ENCODE assay signal across 8 mouse cellular contexts in the genomic region with DNA sequence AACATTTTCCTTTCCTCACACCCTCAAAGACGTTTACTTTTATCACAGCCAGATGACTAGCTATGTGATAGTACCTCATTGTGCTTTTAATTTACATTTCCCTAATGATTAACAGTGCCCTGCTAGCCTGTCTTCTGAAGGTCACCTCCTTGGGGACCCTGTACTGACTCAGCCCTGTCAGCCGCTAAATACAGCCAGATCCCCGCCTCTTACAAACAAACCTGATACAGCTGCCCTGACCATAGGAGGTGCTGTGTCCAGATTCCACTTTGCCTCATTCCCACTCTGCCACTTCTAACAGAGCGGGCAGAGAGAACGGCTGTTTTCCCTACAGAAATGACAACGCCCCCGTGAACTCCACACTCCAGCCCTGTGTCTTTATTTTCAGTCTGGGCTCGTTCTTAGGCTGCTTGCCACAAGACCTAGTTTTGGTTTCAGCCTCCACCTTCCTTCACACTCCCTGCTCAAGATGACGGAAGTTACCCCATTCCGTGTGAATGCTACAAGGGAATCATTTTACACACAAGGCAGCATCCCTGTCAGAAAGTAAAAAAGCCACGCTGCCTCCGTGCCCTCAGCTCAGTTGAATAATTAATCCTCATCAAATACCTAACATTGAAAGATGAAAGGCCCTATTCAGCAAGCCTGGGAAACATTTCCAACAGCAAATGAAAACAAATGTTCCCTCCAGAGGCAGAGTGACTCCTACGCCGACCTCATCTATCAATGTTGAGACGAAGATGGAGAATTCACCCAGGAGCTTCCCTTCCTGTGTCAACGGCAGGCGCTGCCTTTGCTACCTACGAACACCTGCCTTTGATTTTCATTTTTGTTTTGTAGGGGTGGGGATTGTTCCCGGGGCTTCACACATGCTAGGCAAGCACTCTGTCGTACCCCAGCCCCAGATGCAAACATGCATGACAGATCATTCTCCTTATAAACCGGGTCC.
DNase-seq lines count a peak whose midpoint lies in the region; ATAC-seq lines count a peak whose summit lies in the region.

No protein-coding gene starts in this region.

- no peak overlapping the region for H3K4me2 ChIP-seq in midbrain, embryonic 11.5 days
- H3K4me2 ChIP-seq in kidney, embryonic 15.5 days: peak overlapping the region; percentile 40
- no peak overlapping the region for H3K4me2 ChIP-seq in neural tube, embryonic 11.5 days (ENCODE audit: low read depth)

- no peaks in the 10 kb centered on the region for H3K36me3 ChIP-seq in midbrain, embryonic 10.5 days
- H3K36me3 ChIP-seq in midbrain, embryonic 11.5 days (ENCODE audit: control insufficient read depth, insufficient read depth, low read length): no peaks in the 10 kb centered on the region
- H3K36me3 ChIP-seq in kidney, embryonic 15.5 days: peaks cover 16% of the 10 kb centered on the region
- H3K36me3 ChIP-seq in neural tube, embryonic 11.5 days (ENCODE audit: control insufficient read depth, insufficient read depth, low read length): no peaks in the 10 kb centered on the region

- no peak overlapping the region for H3K9ac ChIP-seq in midbrain, embryonic 11.5 days (ENCODE audit: low read length)
- no peak overlapping the region for H3K9ac ChIP-seq in kidney, embryonic 15.5 days
- no peak overlapping the region for H3K9ac ChIP-seq in neural tube, embryonic 11.5 days (ENCODE audit: low read length)

- WGBS in midbrain, embryonic 10.5 days: 72% methylated on average over 21 of the region's 21 CpGs
- 66% methylated on average over 21 of the region's 21 CpGs for WGBS in midbrain, embryonic 11.5 days
- 16% methylated on average over 21 of the region's 21 CpGs for WGBS in kidney, embryonic 15.5 days
- WGBS in neural tube, embryonic 11.5 days: 37% methylated on average over 21 of the region's 21 CpGs

- H3K4me1 ChIP-seq in midbrain, embryonic 10.5 days: peaks cover 12% of the 10 kb centered on the region
- no peaks in the 10 kb centered on the region for H3K4me1 ChIP-seq in midbrain, embryonic 11.5 days (ENCODE audit: control insufficient read depth, insufficient read depth, low read length)
- peaks cover 27% of the 10 kb centered on the region for H3K4me1 ChIP-seq in kidney, embryonic 15.5 days
- no peaks in the 10 kb centered on the region for H3K4me1 ChIP-seq in neural tube, embryonic 11.5 days (ENCODE audit: control insufficient read depth, insufficient read depth, low read length)

- no peaks in the 10 kb centered on the region for H3K9me3 ChIP-seq in midbrain, embryonic 10.5 days (replicated peaks)
- H3K9me3 ChIP-seq in midbrain, embryonic 11.5 days (ENCODE audit: control insufficient read depth, low read length): no peaks in the 10 kb centered on the region
- no peaks in the 10 kb centered on the region for H3K9me3 ChIP-seq in kidney, embryonic 15.5 days (replicated peaks)
- H3K9me3 ChIP-seq in neural tube, embryonic 11.5 days (ENCODE audit: control insufficient read depth, low read length): no peaks in the 10 kb centered on the region

- no peak for DNase-seq in midbrain, embryonic 10.5 days (ENCODE audit: low spot score)
- DNase-seq in midbrain, embryonic 11.5 days (ENCODE audit: low spot score, missing footprints): no peak
- DNase-seq in forelimb bud, embryonic 11.5 days (ENCODE audit: low read depth, low spot score): peak; percentile 29
- DNase-seq in neural tube, embryonic 11.5 days (ENCODE audit: low spot score): peak; percentile 40
- DNase-seq in layer of hippocampus, adult 8-10 months (ENCODE audit: low spot score in 2 of 2): no peak
- no peak for DNase-seq in thymus, postnatal 14 days
- no peak for DNase-seq in spleen, adult 18-20 months

- no peak overlapping the region for H3K4me3 ChIP-seq in midbrain, embryonic 10.5 days
- no peak overlapping the region for H3K4me3 ChIP-seq in midbrain, embryonic 11.5 days (ENCODE audit: low read depth, low read length)
- H3K4me3 ChIP-seq in kidney, embryonic 15.5 days (replicated peaks): no peak overlapping the region
- no peak overlapping the region for H3K4me3 ChIP-seq in neural tube, embryonic 11.5 days (ENCODE audit: low read depth, low read length)

- ATAC-seq in midbrain, embryonic 11.5 days (ENCODE audit: low FRiP score): no peak; the same call in 1 of the 2 replicates
- ATAC-seq in kidney, embryonic 15.5 days (replicated peaks; ENCODE audit: low FRiP score): peak; percentile 87
- no peak for ATAC-seq in neural tube, embryonic 11.5 days (ENCODE audit: insufficient read depth, low FRiP score, low TSS enrichment)

- H3K27ac ChIP-seq in midbrain, embryonic 10.5 days (replicated peaks): 0 out of 2 replicates have a peak overlapping the region, but pooled peaks have one; percentile 23
- no peak overlapping the region for H3K27ac ChIP-seq in midbrain, embryonic 11.5 days (ENCODE audit: low read depth, low read length)
- H3K27ac ChIP-seq in kidney, embryonic 15.5 days: peak overlapping the region; percentile 76
- H3K27ac ChIP-seq in neural tube, embryonic 11.5 days (ENCODE audit: low read depth, low read length): no peak overlapping the region

- H3K27me3 ChIP-seq in midbrain, embryonic 10.5 days (ENCODE audit: low read depth, poor library complexity, severe bottlenecking): no peaks in the 10 kb centered on the region
- H3K27me3 ChIP-seq in midbrain, embryonic 11.5 days (ENCODE audit: control insufficient read depth, insufficient read depth, low read length): no peaks in the 10 kb centered on the region
- no peaks in the 10 kb centered on the region for H3K27me3 ChIP-seq in kidney, embryonic 15.5 days
- H3K27me3 ChIP-seq in neural tube, embryonic 11.5 days (ENCODE audit: control insufficient read depth, insufficient read depth, low read length): no peaks in the 10 kb centered on the region

Comparison
In these comparisons a context has a peak if more than half of its experiments do, and no peak if none do; other contexts are left out.
1. H3K27ac ChIP-seq: peak in midbrain, embryonic 10.5 days (single experiment) and kidney, embryonic 15.5 days (single experiment); none in midbrain, embryonic 11.5 days (single experiment) and neural tube, embryonic 11.5 days (single experiment).
2. DNase-seq: peak in forelimb bud, embryonic 11.5 days (single experiment) and neural tube, embryonic 11.5 days (single experiment); none in midbrain, embryonic 10.5 days (single experiment), midbrain, embryonic 11.5 days (single experiment), layer of hippocampus, adult 8-10 months (0 of 2), thymus, postnatal 14 days (single experiment) and spleen, adult 18-20 months (0 of 2).